Mouse (Mus musculus) embryonic facial prominence, embryonic 15.5 days (tissue): ENCODE results near the gene Nol8. TPM values are rescaled to one million over a fixed set of nuclear protein-coding genes. Genes with fewer than 3 reads are reported as not detected.

Source experiments
- ATAC-seq: fragments of 200-750 bp; cut with Nextera tagmentation; 2 replicates; pipeline ENCODE4 v1.8.0; 2017; ENCODE audit warnings: low read depth, moderate TSS enrichment; ENCODE audit not compliant: insufficient number of reproducible peaks, low FRiP score, low TSS enrichment
- H3K27ac ChIP-seq: fragments of 300-500 bp; sonication (generic); replicated peaks from 2 replicates; pipeline ENCODE4 v1.5.1; 2015; ENCODE audit warnings: mild to moderate bottlenecking, inconsistent platforms
- H3K27me3 ChIP-seq: fragments of 300-500 bp; sonication (generic); 2 replicates; pipeline ENCODE4 v1.6.1; 2015; ENCODE audit warnings: inconsistent platforms
- H3K36me3 ChIP-seq: fragments of 300-500 bp; sonication (generic); 2 replicates; pipeline ENCODE4 v1.6.1; 2015; ENCODE audit warnings: mild to moderate bottlenecking, inconsistent platforms
- H3K4me1 ChIP-seq: fragments of 300-500 bp; sonication (generic); 2 replicates; pipeline ENCODE4 v1.6.1; 2015; ENCODE audit warnings: inconsistent platforms
- H3K4me2 ChIP-seq: fragments of 300-500 bp; sonication (generic); replicated peaks from 2 replicates; pipeline ENCODE4 v1.6.1; 2015; ENCODE audit warnings: mild to moderate bottlenecking, inconsistent platforms
- H3K4me3 ChIP-seq: fragments of 300-500 bp; sonication (generic); replicated peaks from 2 replicates; pipeline ENCODE4 v1.5.1; 2015; ENCODE audit warnings: mild to moderate bottlenecking, inconsistent platforms
- H3K9ac ChIP-seq: fragments of 300-500 bp; sonication (generic); 2 replicates; pipeline ENCODE4 v1.6.1; 2015; ENCODE audit warnings: inconsistent platforms
- H3K9me3 ChIP-seq: fragments of 300-500 bp; sonication (generic); replicated peaks from 2 replicates; pipeline ENCODE4 v1.6.1; 2016; ENCODE audit warnings: inconsistent platforms
- WGBS: fragments of 180-500 bp; shearing (Covaris S2); methylation state at CpG from one replicate; pipeline ENCODE4 v1.1.7; 2015; 5-methylcytosine and 5-hydroxymethylcytosine counted together
- polyA plus RNA-seq: library from polyadenylated mRNA; unstranded; fragments of >200 nt; fragmentation: Nextera tagmentation; extraction: Ambion mirVana; gene quantifications from 2 replicates; pipeline ENCODE4 v1.2.1, GENCODE M21; 2015

The Nol8 gene
- polyA plus RNA-seq = 12.9 and 13.9 TPM in 2 replicates

DNA sequence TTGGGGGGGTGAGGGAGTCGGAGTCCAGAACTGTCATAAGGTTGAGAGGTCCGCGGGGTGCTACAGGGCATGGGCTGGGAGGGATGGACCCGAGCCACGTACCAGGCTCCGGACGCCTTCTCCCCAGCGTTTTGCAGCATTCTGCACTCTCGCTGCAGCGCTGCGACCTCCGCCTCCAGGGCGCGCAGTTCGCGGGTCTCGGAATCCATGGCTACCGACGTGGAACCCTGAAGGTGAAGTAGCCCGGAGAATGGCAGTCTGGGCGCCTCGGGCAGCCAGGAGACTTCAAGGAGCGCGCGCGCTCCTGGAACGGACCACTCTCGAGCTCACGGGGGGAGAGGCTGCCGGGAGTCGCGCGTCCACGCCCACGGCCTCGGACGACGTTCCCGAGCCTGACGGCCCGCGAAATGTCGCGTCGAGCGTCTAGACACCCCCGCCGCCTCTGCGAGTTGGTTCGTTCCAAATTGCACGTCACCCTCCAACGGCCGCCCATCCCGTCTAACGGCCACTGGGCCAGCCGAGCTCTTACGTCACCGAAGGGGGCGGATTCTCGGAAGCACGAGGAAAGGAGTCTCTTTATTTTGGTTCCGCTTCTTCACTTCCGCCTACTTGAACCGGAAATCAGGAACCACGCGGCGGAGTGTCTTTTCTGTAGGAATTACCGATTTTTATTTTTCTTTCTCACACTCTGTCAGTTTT is at the start of gene Nol8, which contains the start of gene Cenpp:
Gene Nol8 (plus strand): TSS at position 598 of the 699 bp plus-strand sequence.
Gene Cenpp (minus strand): TSS at position 305 of the 699 bp plus-strand sequence.
- peak within 1 kb of the TSS; percentile 71 for H3K4me3 ChIP-seq
- H3K27me3 ChIP-seq = no peaks in the 10 kb centered on the region
- peak within 1 kb of the TSS; percentile 76; the same call in 1 of the 2 replicates for H3K27ac ChIP-seq
- under 1% methylated on average over 68 of the region's 68 CpGs for whole genome bisulfite sequencing
- ATAC-seq = peak; percentile 99
- peak within 1 kb of the TSS; percentile 35 for H3K9ac ChIP-seq
- peak within 1 kb of the TSS; percentile 91 for H3K4me2 ChIP-seq
- no peaks in the 10 kb centered on the region for H3K9me3 ChIP-seq
- H3K36me3 ChIP-seq = peaks cover 8% of the 10 kb centered on the region; the same call in 1 of the 2 replicates
- peaks cover 18% of the 10 kb centered on the region for H3K4me1 ChIP-seq

DNA sequence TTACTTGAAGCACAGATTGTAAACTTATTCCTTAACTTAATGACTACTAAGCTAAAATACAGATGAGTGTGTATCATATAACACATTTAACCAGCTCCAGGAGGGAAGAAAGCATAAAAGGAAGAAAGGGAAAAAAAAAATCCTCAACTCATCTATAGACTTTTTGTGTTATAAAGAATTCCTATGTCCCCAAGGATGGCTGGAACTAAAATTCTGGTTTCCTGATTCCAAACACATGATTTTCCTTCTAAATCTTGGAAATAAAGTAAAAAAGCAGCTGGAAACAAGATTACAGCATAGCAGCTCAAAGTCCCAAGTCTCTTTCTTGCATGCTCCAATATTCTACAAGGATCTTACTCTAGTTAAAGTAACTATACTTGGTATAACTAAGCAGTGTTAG is 49.3 kb upstream of the Nol8 start:
- no peaks in the 10 kb centered on the region for H3K36me3 ChIP-seq
- H3K4me2 ChIP-seq = no peak overlapping the region
- no peak overlapping the region for H3K9ac ChIP-seq
- H3K27ac ChIP-seq = peak overlapping the region; percentile 58; the same call in 1 of the 2 replicates
- no peaks in the 10 kb centered on the region for H3K4me1 ChIP-seq
- ATAC-seq = no peak
- H3K27me3 ChIP-seq = no peaks in the 10 kb centered on the region
- no peak overlapping the region for H3K4me3 ChIP-seq
- H3K9me3 ChIP-seq = no peaks in the 10 kb centered on the region

GRCm38 (mm10) chr13:49607714-49608113 is 45.2 kb upstream of the Nol8 start, which contains the start of gene Ogn:
Ogn (plus strand) TSS chr13:49608046.
- Histone ChIP-seq H3K9me3 (no peaks in the 10 kb centered on the region), H3K27ac (peak within 1 kb of the TSS; percentile 65), H3K4me3 (peak within 1 kb of the TSS; percentile 36), H3K9ac (no peak within 1 kb of the TSS), H3K4me1 (no peaks in the 10 kb centered on the region), H3K4me2 (0 out of 2 replicates have a peak within 1 kb of the TSS, but pooled peaks have one; percentile 8), H3K36me3 (no peaks in the 10 kb centered on the region), H3K27me3 (no peaks in the 10 kb centered on the region)
- WGBS = 23% methylated on average over 4 of the region's 4 CpGs
- no peak; the same call in 1 of the 2 replicates for ATAC-seq

DNA sequence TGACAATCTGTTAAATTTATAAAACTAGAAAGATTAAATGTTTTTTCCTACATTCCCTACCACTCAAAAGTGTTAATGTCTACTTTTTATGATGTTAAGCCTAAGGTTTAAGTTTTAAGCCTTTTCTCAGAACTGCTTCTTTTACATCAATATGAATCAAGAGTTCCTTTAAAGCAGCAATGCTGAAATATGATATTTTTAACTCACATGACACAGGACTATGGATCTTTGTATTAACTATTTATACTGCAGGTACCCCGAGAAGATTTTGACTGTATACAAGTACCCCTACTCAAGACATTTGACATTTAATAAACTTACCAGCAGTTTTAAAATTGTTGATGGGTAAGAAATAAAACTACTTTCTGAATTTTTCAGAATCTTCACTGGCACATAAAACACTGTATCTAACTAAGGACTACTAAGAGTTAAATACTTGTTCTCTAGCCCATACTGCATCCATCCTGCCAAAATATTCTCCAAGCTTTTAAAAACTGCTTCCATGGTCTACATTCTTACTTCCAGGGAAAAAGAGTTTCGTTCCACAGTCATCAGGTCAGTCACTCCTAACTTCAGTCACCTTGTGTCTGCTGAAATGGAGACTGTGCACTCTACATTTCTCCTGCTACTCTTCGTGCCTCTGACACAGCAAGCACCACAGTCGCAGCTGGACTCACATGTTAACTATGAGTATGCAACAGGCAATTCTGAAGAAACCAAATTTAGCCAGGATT is 44.1 kb upstream of the Nol8 start:
- Histone ChIP-seq H3K27ac (peak overlapping the region; percentile 65), H3K4me3 (peak overlapping the region; percentile 36), H3K4me2 (0 out of 2 replicates have a peak overlapping the region, but pooled peaks have one; percentile 8), H3K27me3 (no peaks in the 10 kb centered on the region), H3K36me3 (no peaks in the 10 kb centered on the region), H3K9me3 (no peaks in the 10 kb centered on the region), H3K4me1 (no peaks in the 10 kb centered on the region), H3K9ac (no peak overlapping the region)
- WGBS = 25% methylated on average over 4 of the region's 4 CpGs
- no peak for ATAC-seq

DNA sequence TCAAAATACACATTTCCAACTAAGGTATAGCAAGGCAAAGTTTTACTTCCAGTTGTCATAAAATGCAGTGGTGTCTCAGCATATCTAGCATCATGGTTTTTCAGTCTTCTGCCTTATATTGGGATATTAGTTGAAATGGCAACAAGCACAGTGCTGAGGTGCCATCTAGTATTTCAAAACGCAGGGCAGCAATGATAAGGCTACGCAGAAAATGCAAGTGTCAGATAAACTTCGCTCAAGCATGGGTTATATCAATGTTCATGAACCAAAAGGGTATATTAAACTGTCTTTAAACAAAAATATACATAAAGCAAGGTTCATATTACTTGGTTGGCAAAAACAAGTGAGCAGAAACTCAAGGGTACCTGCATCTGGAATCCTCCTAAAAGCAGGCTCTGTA is 35.9 kb upstream of the Nol8 start:
- Histone ChIP-seq H3K4me3 (no peak overlapping the region), H3K4me1 (no peaks in the 10 kb centered on the region), H3K9ac (no peak overlapping the region), H3K9me3 (no peaks in the 10 kb centered on the region), H3K27me3 (no peaks in the 10 kb centered on the region), H3K4me2 (no peak overlapping the region), H3K36me3 (peaks cover 11% of the 10 kb centered on the region; the same call in 1 of the 2 replicates), H3K27ac (no peak overlapping the region)
- WGBS = 90% methylated on average over 3 of the region's 3 CpGs
- no peak for ATAC-seq

GRCm38 (mm10) chr13:49618365-49618764 is 34.5 kb upstream of the Nol8 start:
- Histone ChIP-seq H3K27ac (no peak overlapping the region), H3K36me3 (peaks cover 11% of the 10 kb centered on the region; the same call in 1 of the 2 replicates), H3K4me2 (no peak overlapping the region), H3K27me3 (no peaks in the 10 kb centered on the region), H3K9ac (no peak overlapping the region), H3K9me3 (no peaks in the 10 kb centered on the region), H3K4me1 (no peaks in the 10 kb centered on the region), H3K4me3 (no peak overlapping the region)
- ATAC-seq = no peak

- Histone ChIP-seq H3K27me3 (no peaks in the 10 kb centered on the region), H3K4me1 (no peaks in the 10 kb centered on the region), H3K9ac (no peak overlapping the region), H3K27ac (no peak overlapping the region), H3K9me3 (no peaks in the 10 kb centered on the region), H3K36me3 (peaks cover 8% of the 10 kb centered on the region; the same call in 1 of the 2 replicates), H3K4me2 (no peak overlapping the region), H3K4me3 (no peak overlapping the region)
- no peak for ATAC-seq
- 53% methylated on average over 1 of the region's 1 CpGs for WGBS
These were observed 29.7 kb upstream of the Nol8 start for GRCm38 (mm10) chr13:49623216-49623615.

- Histone ChIP-seq H3K4me1 (no peaks in the 10 kb centered on the region), H3K9ac (no peak overlapping the region), H3K4me2 (no peak overlapping the region), H3K27me3 (no peaks in the 10 kb centered on the region), H3K36me3 (no peaks in the 10 kb centered on the region), H3K4me3 (no peak overlapping the region), H3K27ac (no peak overlapping the region), H3K9me3 (no peaks in the 10 kb centered on the region)
- ATAC-seq = no peak
These were observed 24.7 kb upstream of the Nol8 start for GRCm38 (mm10) chr13:49628167-49628566.

GRCm38 (mm10) chr13:49629076-49629475 is 23.8 kb upstream of the Nol8 start:
- ATAC-seq = no peak
- no peak overlapping the region for H3K27ac ChIP-seq

GRCm38 (mm10) chr13:49639965-49640364 is 12.9 kb upstream of the Nol8 start:
- Histone ChIP-seq H3K9ac (no peak overlapping the region), H3K4me3 (no peak overlapping the region), H3K27ac (no peak overlapping the region), H3K27me3 (no peaks in the 10 kb centered on the region), H3K36me3 (no peaks in the 10 kb centered on the region), H3K9me3 (no peaks in the 10 kb centered on the region), H3K4me1 (no peaks in the 10 kb centered on the region), H3K4me2 (no peak overlapping the region)
- 91% methylated on average over 2 of the region's 2 CpGs for WGBS
- ATAC-seq = no peak

More at GRCm38 (mm10) chr13:49629076-49629475, 23.8 kb upstream of the Nol8 start:
- WGBS = 88% methylated on average over 2 of the region's 2 CpGs
- H3K4me1 ChIP-seq = no peaks in the 10 kb centered on the region
- H3K36me3 ChIP-seq = no peaks in the 10 kb centered on the region
- no peak overlapping the region for H3K4me2 ChIP-seq
- no peaks in the 10 kb centered on the region for H3K27me3 ChIP-seq
- no peaks in the 10 kb centered on the region for H3K9me3 ChIP-seq
- no peak overlapping the region for H3K9ac ChIP-seq
- H3K4me3 ChIP-seq = no peak overlapping the region

- WGBS = 53% methylated on average over 6 of the region's 6 CpGs
- no peak for ATAC-seq
- Histone ChIP-seq H3K4me3 (no peak overlapping the region), H3K36me3 (no peaks in the 10 kb centered on the region), H3K9ac (no peak overlapping the region), H3K9me3 (no peaks in the 10 kb centered on the region), H3K27ac (no peak overlapping the region), H3K4me2 (no peak overlapping the region), H3K4me1 (no peaks in the 10 kb centered on the region), H3K27me3 (no peaks in the 10 kb centered on the region)
These were observed 10.2 kb upstream of the Nol8 start for GRCm38 (mm10) chr13:49642650-49643049.
